Mouse (Mus musculus) layer of hippocampus, adult 2 months (tissue): ENCODE results near the gene Myo7a. TPM values are rescaled to one million over a fixed set of nuclear protein-coding genes. Genes with fewer than 3 reads are reported as not detected.

Experiments used
- DNase-seq, 2 experiments: peaks; one replicate each; pipeline ENCODE4 v3.0.0; 2022; ENCODE audit warnings: low spot score in 2 of 2
- H3K27ac ChIP-seq: fragments of 200-600 bp; 2 replicates; pipeline ENCODE4 v1.8.1; 2022
- H3K4me3 ChIP-seq: fragments of 200-600 bp; 2 replicates; pipeline ENCODE4 v1.8.1; 2022; ENCODE audit warnings: mild to moderate bottlenecking
- CTCF ChIP-seq: fragments of 200-600 bp; conservative IDR thresholded peaks from 2 replicates; pipeline ENCODE4 v1.8.1; 2022; ENCODE audit warnings: antibody characterized with exemption, mild to moderate bottlenecking, moderate library complexity
- long read RNA-seq, 2 experiments: library from polyadenylated mRNA; stranded (forward); transcript quantifications; one replicate each; pipeline ENCODE4 v2.0.0; 2021; ENCODE audit warnings: borderline mapping rate in 2 of 2
- total RNA-seq, 2 experiments: library from RNA; stranded (reverse); gene quantifications; 2 replicates each; pipeline ENCODE4 v1.2.3; 2021

Gene Myo7a
- 10 to 100 TPM; 10.5 to 10.8 TPM for total RNA-seq
- long read RNA-seq, experiment 1, partial matches to known transcripts: 2 of 5 reads
- long read RNA-seq, experiment 1, other reads (novel, unspliced or antisense): 3 of 5 reads
- long read RNA-seq, experiment 2, full-length matches to known transcripts: 1 of 6 reads
- long read RNA-seq, experiment 2, partial matches to known transcripts: 4 of 6 reads
- long read RNA-seq, experiment 2, other reads (novel, unspliced or antisense): 1 of 6 reads

DNA sequence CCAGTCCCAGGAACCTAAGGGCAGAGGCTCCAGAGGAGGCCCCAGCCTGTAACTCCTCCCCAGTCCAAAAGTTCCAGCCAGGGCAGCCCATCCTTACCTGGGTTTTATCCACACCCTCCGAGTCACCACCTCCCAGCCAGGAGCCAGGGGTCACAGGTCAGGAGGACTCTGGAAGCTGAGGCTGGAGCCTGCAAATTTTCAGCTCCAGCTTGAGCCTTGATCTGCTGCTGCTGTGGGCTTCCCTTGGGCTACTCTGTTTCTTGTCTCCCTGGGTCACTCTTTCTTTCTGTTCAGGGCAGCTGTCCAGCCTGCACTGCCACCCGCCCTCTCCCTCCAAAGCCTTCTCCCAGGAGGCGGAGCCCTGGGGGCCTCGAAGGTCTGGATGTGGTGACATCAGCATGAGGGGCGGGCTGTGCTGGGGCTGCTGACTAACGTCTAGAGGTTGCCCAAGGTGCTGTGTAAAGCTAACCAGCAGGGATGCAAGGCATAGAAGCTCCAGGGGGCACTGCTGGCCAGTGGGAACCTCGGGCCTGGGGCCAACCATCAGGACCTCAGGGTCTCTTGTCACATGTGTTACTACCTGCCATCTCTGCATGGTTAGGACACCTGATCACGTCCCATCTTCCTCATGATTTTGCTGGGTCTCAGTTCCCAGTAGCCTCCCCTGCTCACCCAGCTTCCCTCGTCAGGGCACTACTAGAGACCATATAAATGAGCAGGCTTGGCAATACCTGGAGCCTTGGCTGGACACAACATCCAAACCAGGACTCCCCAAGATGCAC is at the start of gene Myo7a:
Myo7a (minus strand) TSS at position 346 of the 782 bp plus-strand sequence.
- peak within 1 kb of the TSS; percentile 22; the same call in 1 of the 2 replicates for H3K4me3 ChIP-seq
- no peak within 1 kb of the TSS for H3K27ac ChIP-seq
- no peak for DNase-seq
- no peak for TF ChIP-seq CTCF

DNA sequence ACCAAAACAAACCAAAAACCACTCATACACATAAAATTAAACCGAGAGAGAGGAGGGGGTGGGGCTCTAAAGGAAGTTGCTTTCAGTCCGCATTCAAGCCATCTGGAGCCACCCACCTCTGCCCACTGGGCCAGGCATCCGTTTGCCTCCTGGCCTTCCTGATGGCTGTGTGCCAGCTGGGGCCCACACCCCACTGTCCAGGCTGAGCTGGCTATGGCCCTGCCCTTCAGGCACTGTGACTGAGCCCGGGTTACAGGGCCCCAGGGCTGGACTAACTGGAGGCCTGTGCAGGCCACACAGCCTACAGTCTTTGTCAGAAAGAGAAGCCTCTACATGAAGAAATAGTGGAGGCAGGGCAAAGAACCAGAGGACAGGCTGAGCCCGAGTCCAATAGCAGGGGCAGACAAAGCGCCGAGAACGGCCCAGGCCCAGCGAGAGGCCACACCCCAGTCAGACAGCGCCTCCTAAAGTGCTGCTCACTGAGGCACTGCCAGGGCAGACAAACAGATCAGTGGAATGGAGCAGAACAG is 45.7 kb upstream of the Myo7a start:
- Histone ChIP-seq H3K27ac (peak overlapping the region; percentile 65), H3K4me3 (no peak overlapping the region)
- DNase-seq: no peak
- TF ChIP-seq CTCF: no peak

DNA sequence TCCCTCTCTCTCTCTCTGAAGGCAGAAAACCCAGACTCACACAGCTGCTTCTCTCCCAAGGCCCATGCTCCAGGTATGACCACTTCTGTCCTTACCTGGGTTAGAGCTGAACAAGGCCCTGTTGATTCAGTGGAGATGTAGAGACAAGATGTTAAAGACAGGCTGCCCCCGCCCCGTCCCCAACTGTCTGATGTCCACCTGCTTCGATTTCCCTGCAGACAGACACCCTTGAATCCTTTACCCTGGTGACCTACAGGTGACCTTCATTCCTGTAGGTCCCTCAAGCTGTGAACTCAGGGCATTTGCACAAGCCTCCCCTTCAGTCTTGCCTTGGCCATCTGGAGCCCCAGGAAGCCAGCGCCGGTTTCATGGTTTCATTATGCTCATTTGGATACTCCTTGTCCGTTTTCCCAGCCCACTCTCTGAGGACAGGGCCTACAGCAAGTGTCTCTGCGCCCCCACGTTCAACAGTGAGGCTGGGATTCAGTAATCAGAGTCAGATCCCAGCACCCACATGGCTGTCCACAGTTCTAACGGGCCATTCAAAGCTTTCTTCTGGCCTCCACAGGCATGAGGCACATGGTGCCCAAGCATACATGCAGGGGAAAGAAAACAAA is 45.2 kb upstream of the Myo7a start:
- TF ChIP-seq CTCF: no peak
- Histone ChIP-seq H3K4me3 (no peak overlapping the region), H3K27ac (peak overlapping the region; percentile 65; the same call in 1 of the 2 replicates)
- no peak for DNase-seq

GRCm38 (mm10) chr7:98163700-98164099 is 44.4 kb upstream of the Myo7a start:
- H3K4me3 ChIP-seq: no peak overlapping the region
- no peak overlapping the region for H3K27ac ChIP-seq
- no peak for DNase-seq
- no peak for TF ChIP-seq CTCF

GRCm38 (mm10) chr7:98162239-98162638 is 42.9 kb upstream of the Myo7a start:
- DNase-seq: no peak

DNA sequence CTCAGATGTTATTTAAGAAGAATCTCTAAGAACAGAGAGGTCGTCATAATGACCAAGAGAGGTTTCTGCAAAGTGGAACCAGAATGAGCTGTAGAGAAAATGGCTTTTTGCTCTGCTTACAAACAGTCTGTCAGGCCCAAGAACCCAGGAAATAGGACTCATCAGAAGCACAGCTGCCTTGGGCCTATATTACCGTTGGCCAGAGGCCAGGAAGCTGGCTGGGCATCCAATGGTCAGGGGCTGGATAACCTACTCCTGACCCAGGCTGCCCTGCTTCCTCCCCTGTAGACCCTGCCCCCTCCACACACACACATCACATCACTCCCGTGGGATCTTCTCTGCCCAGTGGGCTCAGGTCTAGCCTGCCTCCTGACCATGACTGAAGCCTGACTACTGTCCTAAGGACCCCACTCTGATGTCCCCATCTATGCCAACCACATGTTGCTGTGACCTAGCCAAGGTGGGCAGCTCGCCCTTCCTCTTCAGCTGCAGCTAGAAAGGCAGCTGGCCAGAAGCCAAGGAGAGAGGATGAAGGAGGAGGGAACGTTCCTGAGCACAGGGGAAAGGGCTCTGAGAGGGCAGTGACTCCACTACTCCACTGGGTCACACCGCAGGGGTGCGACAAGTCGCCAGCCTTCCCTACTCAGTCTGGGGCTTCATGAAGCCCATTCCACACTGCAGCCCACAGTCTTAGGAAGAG is 40.9 kb upstream of the Myo7a start:
- no peak for TF ChIP-seq CTCF
- DNase-seq: no peak
- H3K4me3 ChIP-seq: no peak overlapping the region
- H3K27ac ChIP-seq: no peak overlapping the region

More at GRCm38 (mm10) chr7:98162239-98162638, 42.9 kb upstream of the Myo7a start:
- Histone ChIP-seq H3K4me3 (no peak overlapping the region), H3K27ac (no peak overlapping the region)
- no peak for TF ChIP-seq CTCF

DNA sequence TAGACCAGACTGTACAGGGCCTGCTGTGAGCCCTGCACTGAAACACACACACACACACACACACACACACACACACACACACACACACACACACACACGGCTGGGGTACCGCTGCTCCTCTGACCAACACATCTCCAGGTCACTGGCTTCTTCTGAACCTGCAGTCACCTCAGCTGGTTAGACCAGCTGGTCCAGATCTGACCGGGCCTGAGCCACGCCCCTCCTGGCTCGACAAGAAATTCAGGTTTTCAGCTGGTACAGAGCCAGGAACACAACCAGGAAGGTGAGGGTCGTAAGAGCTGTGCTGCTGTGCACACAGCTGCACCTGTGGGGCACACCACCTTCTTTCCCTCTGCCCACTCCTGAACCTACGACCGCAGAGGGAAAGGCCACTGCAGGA is 39.2 kb upstream of the Myo7a start:
- no peak overlapping the region for H3K27ac ChIP-seq
- H3K4me3 ChIP-seq: no peak overlapping the region
- TF ChIP-seq CTCF: no peak
- DNase-seq: no peak

DNA sequence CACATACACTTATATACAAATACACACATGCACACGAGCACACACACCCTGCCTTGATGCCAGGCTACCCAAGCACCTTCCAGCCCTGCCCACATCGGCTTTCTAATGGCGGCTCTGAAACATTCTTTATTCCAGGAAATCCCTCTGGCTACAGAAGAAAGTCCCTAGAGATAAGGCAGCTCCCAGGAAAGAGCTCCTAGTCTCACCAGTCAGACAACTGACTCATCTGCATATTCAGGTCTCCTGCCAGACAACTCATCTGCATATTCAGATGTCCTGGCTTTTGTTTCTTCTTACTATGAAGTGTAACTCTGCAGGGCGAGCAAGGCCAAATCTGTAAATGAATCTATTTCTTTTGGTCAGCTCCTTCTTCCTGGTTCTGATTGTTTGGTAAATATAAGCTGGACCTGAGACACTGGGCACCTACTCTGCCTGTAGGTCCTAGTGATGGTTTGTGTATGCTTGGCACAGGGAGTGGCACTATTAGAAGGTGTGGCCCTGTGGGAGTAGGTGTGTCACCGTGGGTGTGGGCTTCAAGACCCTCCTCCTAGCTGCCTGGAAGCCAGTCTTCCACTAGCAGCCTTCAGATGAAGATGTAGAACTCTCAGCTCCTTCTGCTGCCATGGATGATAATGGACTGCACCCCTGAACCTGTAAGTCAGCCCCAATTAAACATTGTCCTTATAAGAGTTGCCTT is 38.5 kb upstream of the Myo7a start:
- TF ChIP-seq CTCF: no peak
- DNase-seq: no peak
- no peak overlapping the region for H3K4me3 ChIP-seq
- no peak overlapping the region for H3K27ac ChIP-seq

- H3K27ac ChIP-seq: no peak overlapping the region
- TF ChIP-seq CTCF: no peak
- no peak for DNase-seq
- no peak overlapping the region for H3K4me3 ChIP-seq
Observed at GRCm38 (mm10) chr7:98156280-98156665, 36.9 kb upstream of the Myo7a start.

GRCm38 (mm10) chr7:98155546-98156279 is 36.4 kb upstream of the Myo7a start:
- H3K27ac ChIP-seq: peak overlapping the region; percentile 43; the same call in 1 of the 2 replicates
- peak; percentile 85 for TF ChIP-seq CTCF

GRCm38 (mm10) chr7:98153892-98154291 is 34.6 kb upstream of the Myo7a start:
- H3K4me3 ChIP-seq: no peak overlapping the region
- no peak for TF ChIP-seq CTCF
- DNase-seq: no peak
- H3K27ac ChIP-seq: no peak overlapping the region

More at GRCm38 (mm10) chr7:98155546-98156279, 36.4 kb upstream of the Myo7a start:
- peak; percentile 65 to 75 for DNase-seq
- H3K4me3 ChIP-seq: no peak overlapping the region
